Mouse (Mus musculus) thymus, adult 2 months (tissue): ENCODE measurements at regions not wholly inside any gene's neighbourhood (a gene's known extent, or its start where the extent isn't known, plus 50 kb on each side); places are given as distances from the start of the nearest gene placed in this dataset.

ENCODE experiments used
- CTCF ChIP-seq: fragments of 200-500 bp; IDR thresholded peaks from 2 replicates; pipeline ENCODE4 v1.5.1; 2012; ENCODE audit warnings: mild to moderate bottlenecking, control low read depth, low read length, moderate library complexity, borderline replicate concordance; ENCODE audit not compliant: control insufficient read depth, poor library complexity, insufficient read depth; ENCODE audit errors: extremely low read depth
- POLR2A ChIP-seq: fragments of 200-500 bp; IDR thresholded peaks from 2 replicates; pipeline ENCODE4 v1.6.1; 2012; ENCODE audit warnings: mild to moderate bottlenecking, low read length, control low read depth, moderate library complexity; ENCODE audit not compliant: control insufficient read depth, poor library complexity, insufficient read depth; ENCODE audit errors: extremely low read depth

- no peak for TF ChIP-seq CTCF
- TF ChIP-seq POLR2A: no peak
Measured at GRCm38 (mm10) chr16:30137812-30138211, 73.6 kb downstream of the Hes1 start.
